Mouse (Mus musculus): ENCODE measurements around the gene 4931406C07Rik. TPM values are rescaled to one million over a fixed set of nuclear protein-coding genes. Genes with fewer than 3 reads are reported as not detected.
"Not testable (repeated sequence)": the region's sequence is repeated elsewhere in the genome, so short reads cannot be mapped to it uniquely, and the experiment has no call there.

Gene 4931406C07Rik
- polyA plus RNA-seq, 1 experiment = 7.3 TPM

- Histone ChIP-seq H3K4me3 (ENCODE audit: insufficient read depth, poor library complexity, severe bottlenecking) (peak overlapping the region; percentile 84), H3ac (ENCODE audit: control insufficient read depth, insufficient read length, low read depth) (peak overlapping the region; percentile 66), H3K79me2 (ENCODE audit: control insufficient read depth, insufficient read depth) (peaks cover 69% of the 10 kb centered on the region), H3K36me3 (ENCODE audit: control insufficient read depth, insufficient read depth) (peaks cover 57% of the 10 kb centered on the region), H3K79me3 (ENCODE audit: low read depth) (peaks cover 57% of the 10 kb centered on the region), H3K27me3 (ENCODE audit: control insufficient read depth, insufficient read depth, insufficient read length) (no peaks in the 10 kb centered on the region)
- TF ChIP-seq MYOD1 (IDR thresholded peaks at IDR 0.05; ENCODE audit: control insufficient read depth, insufficient read length, low read depth) (no peak), FOSL1 (IDR thresholded peaks at IDR 0.05; ENCODE audit: insufficient read depth, low read length, poor library complexity, severe bottlenecking) (no peak), CTCF (IDR thresholded peaks at IDR 0.05; ENCODE audit: control insufficient read depth, insufficient read depth, insufficient read length) (no peak), CEBPB (IDR thresholded peaks at IDR 0.05; ENCODE audit: low read depth) (no peak), MAX (IDR thresholded peaks at IDR 0.05) (no peak), MYOG (IDR thresholded peaks at IDR 0.05; ENCODE audit: control insufficient read depth, extremely low read depth, insufficient read length) (no peak), USF1 (IDR thresholded peaks at IDR 0.05; ENCODE audit: low read depth) (no peak)
Measured at GRCm38 (mm10) chr9:15307257-15307656, 1.0 kb upstream of the 4931406C07Rik start.

- Histone ChIP-seq H3K4me3 (ENCODE audit: insufficient read depth, poor library complexity, severe bottlenecking) (peak within 1 kb of the TSS; percentile 84), H3K36me3 (ENCODE audit: control insufficient read depth, insufficient read depth) (peaks cover 43% of the 10 kb centered on the region), H3K27me3 (ENCODE audit: control insufficient read depth, insufficient read depth, insufficient read length) (no peaks in the 10 kb centered on the region), H3K79me3 (ENCODE audit: low read depth) (peaks cover 46% of the 10 kb centered on the region), H3ac (ENCODE audit: control insufficient read depth, insufficient read length, low read depth) (peak within 1 kb of the TSS; percentile 80), H3K79me2 (ENCODE audit: control insufficient read depth, insufficient read depth) (peaks cover 54% of the 10 kb centered on the region)
- TF ChIP-seq MYOG (IDR thresholded peaks at IDR 0.05; ENCODE audit: control insufficient read depth, extremely low read depth, insufficient read length) (no peak), CTCF (IDR thresholded peaks at IDR 0.05; ENCODE audit: control insufficient read depth, insufficient read depth, insufficient read length) (no peak), MAX (IDR thresholded peaks at IDR 0.05) (no peak)
Measured at GRCm38 (mm10) chr9:15305503-15306397, 498 bp downstream of the 4931406C07Rik start, which contains the start of gene Taf1d. Gene Taf1d (plus strand): TSS chr9:15306214.

GRCm38 (mm10) chr9:15302881-15303280 is 3.4 kb downstream of the 4931406C07Rik start:
- Histone ChIP-seq H3K36me3 (ENCODE audit: control insufficient read depth, insufficient read depth) (peaks cover 14% of the 10 kb centered on the region), H3ac (ENCODE audit: control insufficient read depth, insufficient read length, low read depth) (no peak overlapping the region)
- TF ChIP-seq CEBPB (IDR thresholded peaks at IDR 0.05; ENCODE audit: low read depth) = no peak
- no peak for TF ChIP-seq MAX (IDR thresholded peaks at IDR 0.05)
- no peak for TF ChIP-seq MYOG (IDR thresholded peaks at IDR 0.05; ENCODE audit: control insufficient read depth, extremely low read depth, insufficient read length)
- no peak for TF ChIP-seq MYOD1 (IDR thresholded peaks at IDR 0.05; ENCODE audit: control insufficient read depth, insufficient read length, low read depth)
- no peak for TF ChIP-seq FOSL1 (IDR thresholded peaks at IDR 0.05; ENCODE audit: insufficient read depth, low read length, poor library complexity, severe bottlenecking)
- no peak for TF ChIP-seq CTCF (IDR thresholded peaks at IDR 0.05; ENCODE audit: control insufficient read depth, insufficient read depth, insufficient read length)
- no peak for TF ChIP-seq USF1 (IDR thresholded peaks at IDR 0.05; ENCODE audit: low read depth)

GRCm38 (mm10) chr9:15302006-15302405 is 4.2 kb downstream of the 4931406C07Rik start:
- not testable (repeated sequence) for H3K27me3 ChIP-seq (ENCODE audit: control insufficient read depth, insufficient read depth, insufficient read length); H3ac ChIP-seq (ENCODE audit: control insufficient read depth, insufficient read length, low read depth); H3K79me3 ChIP-seq (ENCODE audit: low read depth); H3K36me3 ChIP-seq (ENCODE audit: control insufficient read depth, insufficient read depth); H3K4me3 ChIP-seq (ENCODE audit: insufficient read depth, poor library complexity, severe bottlenecking)
- peaks cover 16% of the 10 kb centered on the region for H3K79me2 ChIP-seq (ENCODE audit: control insufficient read depth, insufficient read depth)

More at GRCm38 (mm10) chr9:15302881-15303280, 3.4 kb downstream of the 4931406C07Rik start:
- no peaks in the 10 kb centered on the region for H3K27me3 ChIP-seq (ENCODE audit: control insufficient read depth, insufficient read depth, insufficient read length)
- peaks cover 25% of the 10 kb centered on the region for H3K79me2 ChIP-seq (ENCODE audit: control insufficient read depth, insufficient read depth)
- H3K4me3 ChIP-seq (ENCODE audit: insufficient read depth, poor library complexity, severe bottlenecking) = no peak overlapping the region
- peaks cover 18% of the 10 kb centered on the region for H3K79me3 ChIP-seq (ENCODE audit: low read depth)

- H3K79me3 ChIP-seq (ENCODE audit: low read depth) = peaks cover 3% of the 10 kb centered on the region
- TF ChIP-seq CEBPB (IDR thresholded peaks at IDR 0.05; ENCODE audit: low read depth) = no peak
- no peak for TF ChIP-seq CTCF (IDR thresholded peaks at IDR 0.05; ENCODE audit: control insufficient read depth, insufficient read depth, insufficient read length)
- TF ChIP-seq USF1 (IDR thresholded peaks at IDR 0.05; ENCODE audit: low read depth) = no peak
- TF ChIP-seq MYOD1 (IDR thresholded peaks at IDR 0.05; ENCODE audit: control insufficient read depth, insufficient read length, low read depth) = no peak
- H3K79me2 ChIP-seq (ENCODE audit: control insufficient read depth, insufficient read depth) = peaks cover 10% of the 10 kb centered on the region
- no peak overlapping the region for H3ac ChIP-seq (ENCODE audit: control insufficient read depth, insufficient read length, low read depth)
- H3K36me3 ChIP-seq (ENCODE audit: control insufficient read depth, insufficient read depth) = no peaks in the 10 kb centered on the region
- H3K4me3 ChIP-seq (ENCODE audit: insufficient read depth, poor library complexity, severe bottlenecking) = no peak overlapping the region
- no peaks in the 10 kb centered on the region for H3K27me3 ChIP-seq (ENCODE audit: control insufficient read depth, insufficient read depth, insufficient read length)
Measured at GRCm38 (mm10) chr9:15301399-15301798, 4.8 kb downstream of the 4931406C07Rik start.

- H3K79me3 ChIP-seq (ENCODE audit: low read depth) = no peaks in the 10 kb centered on the region
- no peaks in the 10 kb centered on the region for H3K27me3 ChIP-seq (ENCODE audit: control insufficient read depth, insufficient read depth, insufficient read length)
- TF ChIP-seq CTCF (IDR thresholded peaks at IDR 0.05; ENCODE audit: control insufficient read depth, insufficient read depth, insufficient read length) (no peak), CEBPB (IDR thresholded peaks at IDR 0.05; ENCODE audit: low read depth) (peak; percentile 1)
- no peaks in the 10 kb centered on the region for H3K36me3 ChIP-seq (ENCODE audit: control insufficient read depth, insufficient read depth)
- no peaks in the 10 kb centered on the region for H3K79me2 ChIP-seq (ENCODE audit: control insufficient read depth, insufficient read depth)
- H3K4me3 ChIP-seq (ENCODE audit: insufficient read depth, poor library complexity, severe bottlenecking) = no peak overlapping the region
- no peak overlapping the region for H3ac ChIP-seq (ENCODE audit: control insufficient read depth, insufficient read length, low read depth)
Measured at GRCm38 (mm10) chr9:15300056-15300455, 6.2 kb downstream of the 4931406C07Rik start.

Measured in C2C12 (cell line).